Mouse (Mus musculus) embryonic facial prominence, embryonic 14.5 days (tissue): ENCODE results near the gene Pak6. TPM values are rescaled to one million over a fixed set of nuclear protein-coding genes. Genes with fewer than 3 reads are reported as not detected.

ENCODE experiments used
- ATAC-seq: fragments of 200-750 bp; cut with Nextera tagmentation; 2 replicates; pipeline ENCODE4 v1.8.0; 2017; ENCODE audit warnings: low read depth, moderate number of reproducible peaks, moderate TSS enrichment
- DNase-seq: peaks from one replicate; pipeline ENCODE4 v3.0.0-alpha.2; 2015; ENCODE audit warnings: low spot score
- H3K27ac ChIP-seq: fragments of 300-500 bp; sonication (generic); replicated peaks from 2 replicates; pipeline ENCODE4 v1.5.1; 2014; ENCODE audit warnings: low read depth, mild to moderate bottlenecking, low read length, moderate library complexity
- H3K27me3 ChIP-seq: fragments of 300-500 bp; sonication (generic); replicated peaks from 2 replicates; pipeline ENCODE4 v1.6.1; 2014; ENCODE audit warnings: low read length; ENCODE audit not compliant: control insufficient read depth, insufficient read depth
- H3K36me3 ChIP-seq: fragments of 300-500 bp; sonication (generic); 2 replicates; pipeline ENCODE4 v1.6.1; 2014; ENCODE audit warnings: low read length, mixed read lengths; ENCODE audit not compliant: control insufficient read depth, insufficient read depth
- H3K4me1 ChIP-seq: fragments of 300-500 bp; sonication (generic); 2 replicates; pipeline ENCODE4 v1.6.1; 2014; ENCODE audit warnings: antibody characterized with exemption, low read length; ENCODE audit not compliant: control insufficient read depth, insufficient read depth
- H3K4me2 ChIP-seq: fragments of 300-500 bp; sonication (generic); 2 replicates; pipeline ENCODE4 v1.6.1; 2014; ENCODE audit warnings: low read depth, mild to moderate bottlenecking, low read length, moderate library complexity, mixed read lengths
- H3K4me3 ChIP-seq: fragments of 300-500 bp; sonication (generic); 2 replicates; pipeline ENCODE4 v1.5.1; 2014; ENCODE audit warnings: low read depth, mild to moderate bottlenecking, low read length
- H3K9ac ChIP-seq: fragments of 300-500 bp; sonication (generic); 2 replicates; pipeline ENCODE4 v1.6.1; 2014; ENCODE audit warnings: low read depth, mild to moderate bottlenecking, low read length, moderate library complexity, mixed read lengths
- H3K9me3 ChIP-seq: fragments of 300-500 bp; sonication (generic); 2 replicates; pipeline ENCODE4 v1.6.1; 2016; ENCODE audit warnings: low read length; ENCODE audit not compliant: control insufficient read depth
- WGBS: fragments of 180-500 bp; shearing (Covaris S2); extraction: QIAGEN DNeasy Blood & Tissue Kit; methylation state at CpG from one replicate; pipeline ENCODE4 v1.1.7; 2014; 5-methylcytosine and 5-hydroxymethylcytosine counted together
- polyA plus RNA-seq: library from polyadenylated mRNA; unstranded; fragments of >200 nt; fragmentation: Nextera tagmentation; extraction: Ambion mirVana; gene quantifications from 2 replicates; pipeline ENCODE4 v1.2.1, GENCODE M21; 2014

The Pak6 gene
- 2.0 and 2.5 TPM in 2 replicates for polyA plus RNA-seq

GRCm38 (mm10) chr2:118662902-118663803 lies at the start of gene Pak6:
Pak6 (plus strand) TSS chr2:118663303.
- H3K27ac ChIP-seq: no peak within 1 kb of the TSS
- H3K36me3 ChIP-seq: no peaks in the 10 kb centered on the region
- H3K4me1 ChIP-seq: peaks cover 14% of the 10 kb centered on the region
- 2% methylated on average over 28 of the region's 37 CpGs for WGBS
- H3K9ac ChIP-seq: peak within 1 kb of the TSS; percentile 51
- DNase-seq (no peak), ATAC-seq (peak; percentile 24; the same call in 1 of the 2 replicates)
- H3K27me3 ChIP-seq: peaks cover 28% of the 10 kb centered on the region
- no peaks in the 10 kb centered on the region for H3K9me3 ChIP-seq
- peak within 1 kb of the TSS; percentile 45 for H3K4me3 ChIP-seq
- peak within 1 kb of the TSS; percentile 84 for H3K4me2 ChIP-seq

GRCm38 (mm10) chr2:118618013-118618412 lies 45.1 kb upstream of the Pak6 start:
- Histone ChIP-seq H3K4me2 (no peak overlapping the region), H3K4me1 (no peaks in the 10 kb centered on the region), H3K4me3 (no peak overlapping the region), H3K36me3 (peaks cover 76% of the 10 kb centered on the region), H3K9me3 (no peaks in the 10 kb centered on the region), H3K27me3 (no peaks in the 10 kb centered on the region), H3K9ac (no peak overlapping the region), H3K27ac (no peak overlapping the region)
- DNase-seq: no peak
- WGBS: 86% methylated on average over 5 of the region's 5 CpGs
- ATAC-seq: no peak

GRCm38 (mm10) chr2:118620101-118620500 lies 43.0 kb upstream of the Pak6 start:
- no peak for ATAC-seq
- no peaks in the 10 kb centered on the region for H3K9me3 ChIP-seq
- H3K27me3 ChIP-seq: no peaks in the 10 kb centered on the region
- H3K4me1 ChIP-seq: no peaks in the 10 kb centered on the region
- H3K36me3 ChIP-seq: peaks cover 74% of the 10 kb centered on the region
- WGBS: 83% methylated on average over 2 of the region's 2 CpGs
- H3K4me2 ChIP-seq: no peak overlapping the region
- H3K9ac ChIP-seq: no peak overlapping the region
- no peak for DNase-seq
- no peak overlapping the region for H3K27ac ChIP-seq
- H3K4me3 ChIP-seq: no peak overlapping the region

GRCm38 (mm10) chr2:118620608-118621007 lies 42.5 kb upstream of the Pak6 start:
- no peaks in the 10 kb centered on the region for H3K27me3 ChIP-seq
- no peak overlapping the region for H3K9ac ChIP-seq
- peaks cover 70% of the 10 kb centered on the region for H3K36me3 ChIP-seq
- no peaks in the 10 kb centered on the region for H3K9me3 ChIP-seq
- no peak overlapping the region for H3K27ac ChIP-seq
- H3K4me2 ChIP-seq: no peak overlapping the region
- DNase-seq (no peak), ATAC-seq (no peak)
- H3K4me3 ChIP-seq: no peak overlapping the region
- no peaks in the 10 kb centered on the region for H3K4me1 ChIP-seq
- WGBS: 83% methylated on average over 8 of the region's 8 CpGs

- no peaks in the 10 kb centered on the region for H3K27me3 ChIP-seq
- WGBS: 94% methylated on average over 6 of the region's 6 CpGs
- no peak overlapping the region for H3K9ac ChIP-seq
- ATAC-seq: no peak
- no peak for DNase-seq
- H3K36me3 ChIP-seq: peaks cover 84% of the 10 kb centered on the region
- H3K4me2 ChIP-seq: no peak overlapping the region
- H3K4me1 ChIP-seq: no peaks in the 10 kb centered on the region
- no peaks in the 10 kb centered on the region for H3K9me3 ChIP-seq
- H3K27ac ChIP-seq: no peak overlapping the region
- no peak overlapping the region for H3K4me3 ChIP-seq
These were observed 33.8 kb upstream of the Pak6 start for GRCm38 (mm10) chr2:118629276-118629675.

GRCm38 (mm10) chr2:118633441-118633840 lies 29.7 kb upstream of the Pak6 start:
- H3K4me3 ChIP-seq: no peak overlapping the region
- 79% methylated on average over 5 of the region's 5 CpGs for WGBS
- H3K4me2 ChIP-seq: no peak overlapping the region
- no peak for ATAC-seq
- no peak overlapping the region for H3K9ac ChIP-seq
- H3K27ac ChIP-seq: no peak overlapping the region
- no peaks in the 10 kb centered on the region for H3K27me3 ChIP-seq
- DNase-seq: no peak
- peaks cover 78% of the 10 kb centered on the region for H3K36me3 ChIP-seq
- no peaks in the 10 kb centered on the region for H3K9me3 ChIP-seq
- H3K4me1 ChIP-seq: no peaks in the 10 kb centered on the region

GRCm38 (mm10) chr2:118637258-118637657 lies 25.8 kb upstream of the Pak6 start:
- H3K4me1 ChIP-seq: no peaks in the 10 kb centered on the region
- H3K27me3 ChIP-seq: no peaks in the 10 kb centered on the region
- H3K27ac ChIP-seq: no peak overlapping the region
- no peak for DNase-seq
- no peak overlapping the region for H3K4me3 ChIP-seq
- H3K4me2 ChIP-seq: no peak overlapping the region
- WGBS: 79% methylated on average over 5 of the region's 5 CpGs
- H3K9ac ChIP-seq: no peak overlapping the region
- H3K36me3 ChIP-seq: peaks cover 78% of the 10 kb centered on the region
- no peaks in the 10 kb centered on the region for H3K9me3 ChIP-seq
- no peak for ATAC-seq

- ATAC-seq: no peak; the same call in 1 of the 2 replicates
These were observed 25.1 kb upstream of the Pak6 start for GRCm38 (mm10) chr2:118637888-118638526.

More at GRCm38 (mm10) chr2:118637888-118638526, 25.1 kb upstream of the Pak6 start:
- 42% methylated on average over 8 of the region's 8 CpGs for WGBS
- Histone ChIP-seq H3K4me2 (no peak overlapping the region), H3K27me3 (no peaks in the 10 kb centered on the region), H3K9me3 (no peaks in the 10 kb centered on the region), H3K4me3 (no peak overlapping the region), H3K4me1 (no peaks in the 10 kb centered on the region), H3K9ac (no peak overlapping the region), H3K36me3 (peaks cover 79% of the 10 kb centered on the region), H3K27ac (no peak overlapping the region)
- peak; percentile 71 for DNase-seq
